Mouse (Mus musculus) right cerebral cortex, postnatal 36 days (tissue): ENCODE results near the gene Prss8.
"Not testable (repeated sequence)": the region's sequence is repeated elsewhere in the genome, so short reads cannot be mapped to it uniquely, and the experiment has no call there.

Source experiments
- DNase-seq, 2 experiments: peaks; one replicate each; pipeline ENCODE4 v3.0.0; 2022; ENCODE audit warnings: low spot score in 2 of 2, mixed read lengths in 1 of 2

Prss8 gene

DNA sequence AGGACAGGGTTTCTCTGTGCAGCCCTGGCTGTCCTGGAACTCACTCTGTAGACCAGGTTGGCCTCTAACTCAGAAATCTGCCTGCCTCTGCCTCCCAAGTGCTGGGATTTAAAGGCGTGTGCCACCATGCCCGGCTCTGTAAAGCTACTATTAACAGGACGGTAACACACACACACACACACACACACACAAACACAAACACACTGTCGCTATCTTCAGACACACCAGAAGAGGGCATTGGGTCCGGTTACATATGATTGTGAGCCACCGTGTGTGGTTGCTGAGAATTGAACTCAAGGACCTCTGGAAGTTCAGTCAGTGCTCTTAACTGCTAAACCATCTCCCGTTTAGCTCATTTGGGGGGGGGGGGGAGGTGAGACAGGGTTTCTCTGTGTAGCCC lies 34.0 kb downstream of the Prss8 start:
- not testable (repeated sequence) for DNase-seq

DNA sequence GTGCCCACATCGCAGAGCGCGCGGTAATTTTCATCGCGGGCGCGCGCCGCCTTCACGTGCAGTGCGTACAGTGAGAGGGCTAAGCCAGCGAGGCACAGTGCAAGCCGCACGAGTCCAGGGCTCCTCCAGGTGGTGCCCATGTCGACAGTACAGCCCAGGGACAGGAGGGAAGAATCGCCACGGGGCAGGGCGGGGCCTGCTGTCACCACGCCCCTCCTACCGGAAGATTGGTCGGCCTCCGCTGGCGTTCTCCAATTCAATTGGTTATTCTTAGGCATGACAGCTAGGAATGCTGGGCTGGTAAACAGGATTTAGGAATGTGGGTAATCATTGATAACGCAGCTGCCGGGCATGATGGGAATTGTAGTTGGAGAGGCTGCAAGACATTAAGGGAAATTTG lies 34.5 kb downstream of the Prss8 start, which contains the start of the genes Gm21974 and Vkorc1:
TSS of gene Gm21974 (minus strand) at position 13 of the 400 bp plus-strand sequence.
TSS of gene Vkorc1 (minus strand) at position 176 of the 400 bp plus-strand sequence.
- peak; percentile 95 to 96 for DNase-seq

DNA sequence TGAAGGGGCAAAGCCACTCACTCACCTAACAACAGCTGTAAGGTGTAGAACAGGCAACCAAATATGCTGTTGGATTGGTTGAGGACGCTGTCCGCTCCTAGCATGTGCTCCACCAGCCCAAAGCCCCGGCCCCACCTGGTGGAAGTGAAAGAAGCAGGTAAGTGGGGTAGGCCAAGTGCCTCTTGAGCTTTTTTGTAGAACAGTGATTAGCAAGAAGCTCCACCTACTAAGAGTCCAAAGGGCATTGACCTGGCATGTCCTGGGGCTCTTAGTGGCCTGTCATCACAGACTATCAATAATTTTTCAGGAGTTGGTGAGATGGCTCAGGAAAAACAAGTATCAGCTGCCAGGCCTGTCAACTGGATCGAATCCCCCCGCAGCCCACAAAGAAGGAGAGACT lies 35.4 kb downstream of the Prss8 start:
- no peak for DNase-seq

DNA sequence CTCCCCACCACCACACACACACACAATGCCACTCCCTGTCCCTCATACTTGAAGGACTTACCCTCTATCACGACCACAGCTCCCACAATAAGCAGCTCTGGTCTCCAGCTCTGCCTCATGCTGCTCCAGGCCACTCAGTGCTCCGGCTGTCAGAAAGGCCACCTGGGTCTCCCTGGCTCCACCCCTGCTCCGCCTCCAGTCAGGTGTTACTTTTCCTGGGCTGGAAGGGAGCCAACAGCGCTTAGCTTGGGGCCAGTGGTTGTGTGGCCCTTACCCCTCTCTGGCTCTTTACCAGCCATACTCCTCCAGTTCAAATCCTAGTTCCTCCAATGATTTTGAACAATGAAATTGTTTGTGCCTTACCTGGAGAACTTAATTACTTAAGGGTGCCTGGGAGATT lies 39.1 kb downstream of the Prss8 start, which contains the start of gene Prss53:
TSS of gene Prss53 (minus strand) at position 173 of the 400 bp plus-strand sequence.
- DNase-seq = no peak

DNA sequence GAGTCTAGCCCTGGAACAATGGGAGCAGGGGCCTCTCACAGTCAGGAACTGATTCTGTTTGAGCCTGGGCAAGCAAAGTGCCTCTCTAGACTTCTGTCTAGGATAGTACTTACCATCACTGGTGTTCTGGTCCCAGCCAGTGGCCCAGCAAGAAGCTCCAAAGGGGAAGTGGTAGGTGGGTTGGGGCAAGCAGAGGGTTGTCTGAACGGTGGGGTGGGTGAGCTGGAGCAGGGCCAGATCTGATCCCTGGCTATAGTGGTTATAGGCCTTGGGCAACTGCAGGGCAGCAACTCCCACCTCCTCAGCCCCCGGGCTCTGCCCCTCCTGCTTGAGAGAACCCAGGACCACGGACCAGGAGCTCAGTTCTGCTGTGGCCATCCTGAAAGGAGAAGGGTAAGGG lies 41.1 kb downstream of the Prss8 start:
- DNase-seq = no peak

DNA sequence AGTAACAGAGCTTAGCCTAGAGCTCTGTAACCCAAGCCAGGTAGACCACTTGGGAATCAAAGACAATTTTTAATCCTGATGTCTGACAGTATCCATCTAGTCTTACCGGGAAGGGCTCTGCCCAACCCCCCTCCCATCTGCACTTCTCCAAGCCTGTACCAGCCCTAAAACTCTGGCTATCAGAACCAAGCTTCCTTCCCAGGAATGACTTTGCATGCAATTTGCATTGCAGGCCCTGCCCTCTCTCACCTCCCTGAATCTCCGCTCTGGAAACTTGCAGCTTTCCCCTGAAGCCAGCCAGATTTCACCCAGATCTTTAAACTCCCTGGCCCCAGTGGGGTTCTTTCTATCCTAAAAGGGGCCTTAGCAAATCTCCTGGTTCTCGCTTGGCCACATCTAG lies 42.1 kb downstream of the Prss8 start:
- no peak for DNase-seq

DNA sequence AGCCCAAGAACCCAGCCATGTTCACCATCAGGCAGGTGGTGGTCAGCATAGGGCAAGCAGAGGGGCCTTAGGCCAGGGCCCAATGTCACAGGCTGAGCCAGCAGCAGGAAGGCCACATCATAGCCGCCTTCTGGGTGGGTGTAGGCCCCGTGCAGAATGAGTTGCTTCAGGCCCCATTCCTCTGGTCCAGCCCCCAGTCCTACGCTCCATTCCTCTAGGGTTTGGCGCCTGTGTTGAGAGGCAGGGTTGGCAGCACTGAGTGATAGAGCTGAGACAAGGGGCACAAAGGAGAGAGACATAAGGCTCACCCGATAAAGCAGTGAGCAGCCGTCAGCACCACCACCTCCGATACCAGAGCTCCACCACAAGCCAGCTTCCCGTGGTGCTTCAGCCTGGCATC lies 42.7 kb downstream of the Prss8 start:
- DNase-seq = no peak

DNA sequence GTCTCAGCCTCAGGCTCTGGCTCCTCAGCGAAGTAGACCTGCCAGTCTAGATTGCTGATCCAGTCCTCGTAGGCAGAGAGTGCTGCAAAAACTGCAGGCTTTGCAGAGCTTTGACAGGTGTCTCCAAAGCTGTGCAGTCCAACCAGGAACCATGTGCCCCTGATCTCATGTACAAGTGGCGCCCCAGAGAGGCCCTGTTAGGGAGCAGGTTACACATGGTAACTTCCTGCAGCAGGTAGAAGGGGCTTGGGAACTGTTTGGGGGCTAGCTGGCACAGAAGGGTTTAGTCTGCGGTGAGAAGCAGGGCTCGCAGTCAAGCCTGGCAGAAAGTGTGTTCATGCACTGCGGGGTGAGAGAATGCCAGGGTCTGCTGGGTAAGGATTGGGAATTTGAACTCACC lies 43.4 kb downstream of the Prss8 start:
- no peak for DNase-seq

DNA sequence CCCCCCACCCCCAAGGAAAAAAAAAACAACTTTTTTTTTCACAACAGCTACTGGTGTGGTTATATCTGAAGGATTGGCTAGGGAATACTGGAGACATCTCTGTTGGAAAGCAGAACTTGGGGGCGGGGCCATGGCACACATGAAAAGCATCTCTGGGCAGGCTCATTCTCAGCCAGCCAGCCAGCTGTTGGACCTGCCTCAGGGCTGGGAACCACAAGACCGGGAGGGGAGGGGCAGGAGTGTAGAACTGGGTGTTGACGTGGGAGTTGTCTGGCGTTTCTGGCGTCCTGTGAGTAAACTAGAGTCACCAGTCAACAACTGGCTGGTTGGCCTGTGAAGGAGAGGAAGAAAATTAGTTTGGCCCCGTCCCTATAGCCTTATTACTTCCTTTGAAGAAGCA lies 44.0 kb downstream of the Prss8 start:
- DNase-seq = no peak

DNA sequence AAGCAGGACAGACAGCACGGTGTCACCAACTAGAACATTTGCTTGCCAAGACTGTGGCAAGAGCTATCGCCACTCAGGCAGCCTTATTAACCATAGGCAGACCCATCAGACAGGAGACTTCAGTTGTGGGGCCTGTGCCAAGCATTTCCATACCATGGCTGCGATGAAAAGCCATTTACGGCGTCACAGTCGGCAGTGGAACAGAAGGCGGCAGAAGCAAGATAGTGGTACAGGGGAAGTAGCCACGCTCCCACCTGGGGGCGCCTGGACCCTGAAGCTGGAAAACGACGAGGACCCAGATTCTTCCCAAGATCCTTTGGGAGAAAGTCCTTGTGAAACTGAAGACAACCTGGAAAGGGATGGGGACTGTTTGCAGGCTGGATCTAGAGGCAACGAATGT lies 49.5 kb downstream of the Prss8 start:
- no peak for DNase-seq

DNA sequence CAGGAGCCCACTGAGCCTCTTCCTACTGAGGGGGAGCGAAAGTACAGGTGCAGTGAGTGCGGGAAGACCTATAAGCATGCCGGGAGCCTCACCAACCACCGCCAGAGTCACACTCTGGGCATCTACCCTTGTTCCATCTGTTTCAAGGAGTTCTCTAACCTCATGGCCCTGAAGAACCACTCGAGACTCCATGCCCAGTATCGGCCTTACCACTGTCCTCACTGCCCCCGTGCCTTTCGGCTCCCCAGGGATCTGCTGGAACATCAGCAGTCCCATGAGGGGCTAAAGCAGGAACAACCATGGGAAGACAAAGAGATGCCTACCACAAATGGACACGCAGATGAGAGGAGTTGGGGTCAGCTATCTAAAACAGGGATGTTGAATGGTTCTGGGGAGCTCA lies 50.6 kb downstream of the Prss8 start:
- no peak for DNase-seq

DNA sequence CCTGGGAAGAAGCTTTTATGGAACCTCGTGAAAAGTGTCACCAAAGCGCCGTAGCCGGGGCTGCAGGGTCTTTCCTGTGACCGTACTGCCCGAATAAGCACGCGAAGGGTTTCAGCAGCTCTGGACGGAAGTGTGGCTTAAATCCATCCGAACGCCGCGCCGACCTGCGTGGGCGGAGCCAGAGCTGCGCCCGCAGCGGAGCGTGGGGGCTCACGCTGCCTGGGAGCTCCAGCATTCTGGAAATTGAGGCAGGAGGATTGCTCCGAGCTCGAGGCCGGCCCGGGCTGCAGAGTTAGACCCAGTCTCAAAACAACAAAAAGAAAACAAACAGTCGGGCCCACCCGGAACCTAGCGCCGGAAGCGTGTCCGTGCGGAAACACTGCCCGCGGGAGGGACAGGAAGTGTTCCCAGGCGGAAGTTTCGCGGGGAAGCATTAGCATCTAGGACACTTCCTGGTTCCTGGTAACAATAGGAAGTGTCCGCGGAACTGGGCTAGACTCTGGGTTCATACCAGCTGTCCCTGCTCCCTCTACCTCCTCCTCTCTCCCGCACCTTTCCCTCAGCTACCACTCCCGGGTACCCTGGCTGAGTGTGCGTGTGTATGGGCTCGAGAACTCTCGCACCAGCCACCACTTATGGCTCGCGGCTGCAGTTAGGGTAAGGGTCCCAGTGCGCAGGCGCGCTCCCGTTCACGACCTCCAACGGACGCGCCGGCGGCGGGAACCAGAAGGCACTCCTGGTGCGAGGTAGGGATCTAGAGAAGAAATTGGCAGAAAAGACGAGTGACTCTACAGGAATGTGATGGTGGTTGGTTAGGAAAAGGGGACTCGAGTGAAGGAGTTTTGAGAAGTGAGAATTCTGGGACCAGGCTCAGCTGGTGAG lies 53.2 kb downstream of the Prss8 start, which contains the start of gene Zfp668:
TSS of gene Zfp668 (minus strand) at position 362 of the 882 bp plus-strand sequence.
- peak; percentile 84 to 87 for DNase-seq

DNA sequence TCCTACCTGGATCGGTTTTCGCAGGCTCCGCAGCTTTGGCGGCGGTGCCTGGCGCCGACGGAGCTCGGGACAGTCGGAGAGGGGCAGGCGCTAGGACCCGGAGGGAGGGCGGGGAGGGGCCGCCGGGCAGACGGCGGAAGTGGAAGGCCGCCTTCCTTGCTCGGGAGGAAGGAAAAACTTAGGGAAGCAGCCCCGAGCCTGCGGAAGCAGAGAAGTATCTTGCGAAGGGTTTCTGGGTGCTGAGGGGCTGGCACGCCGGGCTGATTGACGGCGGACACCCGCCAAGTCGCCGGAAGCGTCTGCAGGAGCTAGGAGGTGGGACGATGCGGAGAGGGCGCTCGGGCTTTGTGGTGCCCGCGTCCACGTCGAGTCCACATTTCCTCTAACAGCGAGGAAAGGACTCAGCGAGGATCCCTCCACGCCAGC lies 53.9 kb downstream of the Prss8 start, which contains the start of gene Zfp646:
TSS of gene Zfp646 (plus strand) at position 181 of the 426 bp plus-strand sequence.
- DNase-seq = peak; percentile 56 to 68
